Mouse (Mus musculus) C2C12 (cell line): ENCODE results near the gene Primpol.

ENCODE experiments used
- CTCF ChIP-seq: IDR thresholded peaks from one replicate; pipeline ENCODE4 v1.5.1; 2011; ENCODE audit not compliant: control insufficient read depth, insufficient read depth, insufficient read length
- MAX ChIP-seq: IDR thresholded peaks from one replicate; pipeline ENCODE4 v1.6.1; 2011; ENCODE audit warnings: mild to moderate bottlenecking, control low read depth
- MYOD1 ChIP-seq: IDR thresholded peaks from one replicate; pipeline ENCODE4 v1.6.1; 2011; ENCODE audit warnings: low read depth; ENCODE audit not compliant: control insufficient read depth, insufficient read length
- USF1 ChIP-seq: IDR thresholded peaks from one replicate; pipeline ENCODE4 v1.6.1; 2011; ENCODE audit warnings: low read depth, mild to moderate bottlenecking, control low read depth, moderate library complexity

GRCm38 (mm10) chr8:46552441-46552765 lies 64.6 kb downstream of the Primpol start:
- TF ChIP-seq CTCF (no peak), USF1 (no peak), MAX (no peak), MYOD1 (no peak)
